Mouse (Mus musculus) heart, postnatal 0 days (tissue): ENCODE data around the gene Skil.

ENCODE experiments used
- CTCF ChIP-seq: IDR thresholded peaks from 2 replicates; pipeline ENCODE4 v1.5.1; 2016; ENCODE audit warnings: antibody characterized with exemption, control low read depth, low read depth
- EP300 ChIP-seq: IDR thresholded peaks from 2 replicates; pipeline ENCODE4 v1.6.1; 2016; ENCODE audit warnings: antibody characterized with exemption, low read depth

GRCm38 (mm10) chr3:31079450-31079849 is 15.4 kb upstream of the Skil start:
- no peak for TF ChIP-seq CTCF
- no peak for TF ChIP-seq EP300
